Mouse (Mus musculus): ENCODE data around the gene Ift46. TPM values are rescaled to one million over a fixed set of nuclear protein-coding genes. Genes with fewer than 3 reads are reported as not detected.

Ift46 gene
- polyA plus RNA-seq, 1 experiment, result 74.9 TPM

DNA sequence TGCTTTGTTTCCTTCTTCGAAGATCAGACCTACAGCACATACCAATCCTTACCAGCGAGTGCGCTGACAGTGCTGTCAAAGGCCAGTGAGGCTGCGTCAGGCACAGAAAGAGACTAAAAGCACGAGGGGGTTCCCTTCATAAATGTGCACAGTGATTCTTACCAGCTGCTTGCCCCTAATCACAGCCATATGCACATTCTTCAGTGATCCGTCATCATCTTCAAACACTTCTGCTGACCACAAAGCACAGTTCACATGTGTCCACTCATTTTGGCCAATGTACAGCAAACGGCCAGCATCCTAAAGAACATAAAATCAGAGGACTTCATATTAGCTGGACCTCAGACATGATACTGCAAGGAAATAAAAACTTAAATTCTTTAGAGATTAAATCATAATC is 59.0 kb downstream of the Ift46 start:
- H3K79me2 ChIP-seq (ENCODE audit: control insufficient read depth, insufficient read depth), result no peaks in the 10 kb centered on the region

DNA sequence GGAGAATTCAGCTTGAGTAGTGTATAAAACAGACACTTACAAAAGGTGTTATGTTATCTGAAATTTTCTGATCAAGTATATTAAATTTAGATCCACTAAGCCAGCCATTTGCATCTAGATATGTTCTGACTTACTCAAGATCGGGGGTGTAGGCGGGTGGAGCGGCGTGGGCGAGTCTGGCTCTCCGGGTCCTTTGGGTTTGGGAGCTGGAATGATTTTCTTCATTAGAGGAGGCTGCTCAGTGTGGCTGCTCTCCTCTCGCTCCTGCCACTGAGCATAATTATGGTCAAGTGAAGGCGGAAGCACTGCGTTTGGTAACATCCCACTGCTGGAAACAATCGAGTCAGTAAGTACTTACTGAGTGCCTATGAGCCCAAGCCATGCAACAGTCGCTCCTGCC is 61.2 kb downstream of the Ift46 start:
- no peaks in the 10 kb centered on the region for H3K27me3 ChIP-seq (ENCODE audit: control insufficient read depth, insufficient read depth, insufficient read length)
- no peak overlapping the region for H3K4me2 ChIP-seq (ENCODE audit: low read depth)
- no peaks in the 10 kb centered on the region for H3K79me2 ChIP-seq (ENCODE audit: control insufficient read depth, insufficient read depth)
- no peak overlapping the region for H3K4me3 ChIP-seq
- H3K36me3 ChIP-seq (ENCODE audit: control insufficient read depth, insufficient read depth), result peaks cover 74% of the 10 kb centered on the region
- H3ac ChIP-seq (ENCODE audit: control insufficient read depth, insufficient read length), result no peak overlapping the region
- TF ChIP-seq MAX (IDR thresholded peaks at IDR 0.05; ENCODE audit: low read depth) (no peak), USF1 (IDR thresholded peaks at IDR 0.05; ENCODE audit: low read depth) (no peak), CEBPB (IDR thresholded peaks at IDR 0.05; ENCODE audit: insufficient read depth, poor library complexity, severe bottlenecking) (no peak), MYOD1 (IDR thresholded peaks at IDR 0.05; ENCODE audit: control insufficient read depth in 1 of 3, insufficient read length in 2 of 3, low read depth in 2 of 3) (no peak), REST (IDR thresholded peaks at IDR 0.05; ENCODE audit: insufficient read depth, insufficient read length) (no peak), POLR2AphosphoS2 (IDR thresholded peaks at IDR 0.05; ENCODE audit: insufficient read length, low read depth) (no peak), SRF (IDR thresholded peaks at IDR 0.05; ENCODE audit: control insufficient read depth, insufficient read length, low read depth) (no peak), E2F4 (IDR thresholded peaks at IDR 0.05; ENCODE audit: insufficient read depth) (no peak), MYOG (IDR thresholded peaks at IDR 0.05; ENCODE audit: control insufficient read depth in 1 of 3, insufficient read depth in 1 of 3, insufficient read length in 2 of 3, low read depth in 2 of 3) (no peak), TCF12 (IDR thresholded peaks at IDR 0.05; ENCODE audit: insufficient read depth, poor library complexity, severe bottlenecking) (no peak), TCF3 (IDR thresholded peaks at IDR 0.05; ENCODE audit: insufficient read length, low read depth) (no peak), POLR2A (IDR thresholded peaks at IDR 0.05; ENCODE audit: insufficient read length, low read depth) (no peak)

More for the DNA sequence above, 59.0 kb downstream of the Ift46 start:
- no peak overlapping the region for H3K4me2 ChIP-seq (ENCODE audit: low read depth)
- H3ac ChIP-seq (ENCODE audit: control insufficient read depth, insufficient read length), result no peak overlapping the region
- H3K36me3 ChIP-seq (ENCODE audit: control insufficient read depth, insufficient read depth), result peaks cover 73% of the 10 kb centered on the region
- no peaks in the 10 kb centered on the region for H3K27me3 ChIP-seq (ENCODE audit: control insufficient read depth, insufficient read depth, insufficient read length)
- TF ChIP-seq MYOD1 (IDR thresholded peaks at IDR 0.05; ENCODE audit: control insufficient read depth in 1 of 3, insufficient read length in 2 of 3, low read depth in 2 of 3) (peak in 1 of 3 experiments; percentile 22), POLR2AphosphoS2 (IDR thresholded peaks at IDR 0.05; ENCODE audit: insufficient read length, low read depth) (no peak)
- no peak overlapping the region for H3K4me3 ChIP-seq

DNA sequence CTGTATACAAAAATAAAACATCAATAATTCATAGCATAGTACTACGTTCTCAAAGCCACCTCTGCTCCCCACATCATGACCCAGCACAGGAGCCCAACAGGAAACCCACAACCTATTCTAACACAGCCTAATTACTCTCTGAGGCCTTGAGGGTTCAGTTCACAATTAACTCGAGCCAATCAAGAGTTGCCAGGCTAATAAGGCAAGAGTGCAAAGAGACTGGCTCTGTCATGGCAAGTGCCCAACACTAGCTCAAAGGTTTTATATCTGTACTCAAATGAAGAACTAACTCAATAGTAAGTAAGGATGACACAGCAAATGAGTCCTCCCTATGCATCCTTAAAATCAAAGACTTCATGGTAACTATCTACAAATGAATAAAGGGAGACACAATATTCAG is 62.8 kb downstream of the Ift46 start:
- H3K27me3 ChIP-seq (ENCODE audit: control insufficient read depth, insufficient read depth, insufficient read length), result no peaks in the 10 kb centered on the region
- no peak overlapping the region for H3ac ChIP-seq (ENCODE audit: control insufficient read depth, insufficient read length)
- H3K36me3 ChIP-seq (ENCODE audit: control insufficient read depth, insufficient read depth), result peaks cover 65% of the 10 kb centered on the region
- H3K79me2 ChIP-seq (ENCODE audit: control insufficient read depth, insufficient read depth), result no peaks in the 10 kb centered on the region
- TF ChIP-seq CEBPB (IDR thresholded peaks at IDR 0.05; ENCODE audit: insufficient read depth, poor library complexity, severe bottlenecking), result no peak
- no peak for TF ChIP-seq USF1 (IDR thresholded peaks at IDR 0.05; ENCODE audit: low read depth)
- no peak for TF ChIP-seq SRF (IDR thresholded peaks at IDR 0.05; ENCODE audit: control insufficient read depth, insufficient read length, low read depth)
- no peak for TF ChIP-seq MYOD1 (IDR thresholded peaks at IDR 0.05; ENCODE audit: control insufficient read depth in 1 of 3, insufficient read length in 2 of 3, low read depth in 2 of 3)
- no peak for TF ChIP-seq POLR2AphosphoS2 (IDR thresholded peaks at IDR 0.05; ENCODE audit: insufficient read length, low read depth)
- no peak for TF ChIP-seq TCF12 (IDR thresholded peaks at IDR 0.05; ENCODE audit: insufficient read depth, poor library complexity, severe bottlenecking)
- TF ChIP-seq TCF3 (IDR thresholded peaks at IDR 0.05; ENCODE audit: insufficient read length, low read depth), result no peak
- TF ChIP-seq E2F4 (IDR thresholded peaks at IDR 0.05; ENCODE audit: insufficient read depth), result no peak
- TF ChIP-seq REST (IDR thresholded peaks at IDR 0.05; ENCODE audit: insufficient read depth, insufficient read length), result no peak
- TF ChIP-seq MYOG (IDR thresholded peaks at IDR 0.05; ENCODE audit: control insufficient read depth in 1 of 3, insufficient read depth in 1 of 3, insufficient read length in 2 of 3, low read depth in 2 of 3), result no peak
- TF ChIP-seq POLR2A (IDR thresholded peaks at IDR 0.05; ENCODE audit: insufficient read length, low read depth), result no peak
- TF ChIP-seq MAX (IDR thresholded peaks at IDR 0.05; ENCODE audit: low read depth), result no peak
- no peak overlapping the region for H3K4me2 ChIP-seq (ENCODE audit: low read depth)
- H3K4me3 ChIP-seq, result no peak overlapping the region

DNA sequence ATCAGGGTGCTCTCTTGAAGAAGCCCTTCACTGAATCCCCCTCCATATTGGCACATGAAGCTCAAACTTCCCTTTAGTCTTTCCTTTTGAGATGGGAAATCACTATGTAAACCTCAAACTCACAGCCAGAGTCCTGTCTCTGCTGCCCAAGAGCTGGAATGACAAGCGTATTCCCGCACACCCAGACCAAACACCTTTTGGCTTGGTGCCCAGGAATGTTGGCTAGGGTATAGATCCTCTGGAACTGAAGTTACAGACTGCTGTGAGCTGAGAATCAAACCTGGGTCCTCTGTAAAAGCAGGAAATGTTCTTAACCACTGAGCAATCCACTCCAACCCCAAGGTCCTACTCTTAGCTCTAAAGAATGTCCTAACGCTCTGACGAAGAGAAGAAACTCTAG is 64.6 kb downstream of the Ift46 start:
- H3ac ChIP-seq (ENCODE audit: control insufficient read depth, insufficient read length), result no peak overlapping the region
- no peak overlapping the region for H3K4me2 ChIP-seq (ENCODE audit: low read depth)
- TF ChIP-seq MAX (IDR thresholded peaks at IDR 0.05; ENCODE audit: low read depth) (no peak), TCF12 (IDR thresholded peaks at IDR 0.05; ENCODE audit: insufficient read depth, poor library complexity, severe bottlenecking) (no peak), POLR2AphosphoS2 (IDR thresholded peaks at IDR 0.05; ENCODE audit: insufficient read length, low read depth) (no peak), CEBPB (IDR thresholded peaks at IDR 0.05; ENCODE audit: insufficient read depth, poor library complexity, severe bottlenecking) (no peak), MYOD1 (IDR thresholded peaks at IDR 0.05; ENCODE audit: control insufficient read depth in 1 of 3, insufficient read length in 2 of 3, low read depth in 2 of 3) (no peak)

DNA sequence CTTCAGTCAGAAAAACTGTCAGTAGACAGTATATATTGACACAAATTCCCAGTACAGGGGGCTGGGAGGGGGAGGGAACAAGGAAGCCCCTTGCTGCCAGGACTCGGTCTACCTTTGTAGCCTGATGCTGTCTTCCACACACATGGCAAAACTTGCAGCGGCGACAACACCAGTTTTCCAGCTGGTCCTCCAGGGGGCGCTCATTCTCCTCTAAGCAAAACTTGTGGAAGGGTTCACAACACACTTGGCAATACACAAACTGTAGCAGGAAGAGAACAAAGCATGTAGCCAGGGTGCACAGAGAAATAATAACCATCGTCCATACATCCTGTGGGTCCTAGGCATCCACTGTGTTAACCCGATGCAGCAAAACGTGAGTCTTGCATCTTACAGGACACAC is 68.7 kb downstream of the Ift46 start:
- Histone ChIP-seq H3K4me2 (ENCODE audit: low read depth) (no peak overlapping the region), H3K79me2 (ENCODE audit: control insufficient read depth, insufficient read depth) (no peaks in the 10 kb centered on the region), H3K4me3 (no peak overlapping the region), H3K36me3 (ENCODE audit: control insufficient read depth, insufficient read depth) (peaks cover 54% of the 10 kb centered on the region), H3K27me3 (ENCODE audit: control insufficient read depth, insufficient read depth, insufficient read length) (no peaks in the 10 kb centered on the region), H3ac (ENCODE audit: control insufficient read depth, insufficient read length) (no peak overlapping the region)
- TF ChIP-seq USF1 (IDR thresholded peaks at IDR 0.05; ENCODE audit: low read depth) (no peak), CEBPB (IDR thresholded peaks at IDR 0.05; ENCODE audit: insufficient read depth, poor library complexity, severe bottlenecking) (no peak), TCF12 (IDR thresholded peaks at IDR 0.05; ENCODE audit: insufficient read depth, poor library complexity, severe bottlenecking) (no peak), POLR2A (IDR thresholded peaks at IDR 0.05; ENCODE audit: insufficient read length, low read depth) (no peak), MYOD1 (IDR thresholded peaks at IDR 0.05; ENCODE audit: control insufficient read depth in 1 of 3, insufficient read length in 2 of 3, low read depth in 2 of 3) (no peak), MAX (IDR thresholded peaks at IDR 0.05; ENCODE audit: low read depth) (no peak), E2F4 (IDR thresholded peaks at IDR 0.05; ENCODE audit: insufficient read depth) (no peak), MYOG (IDR thresholded peaks at IDR 0.05; ENCODE audit: control insufficient read depth in 1 of 3, insufficient read depth in 1 of 3, insufficient read length in 2 of 3, low read depth in 2 of 3) (no peak), REST (IDR thresholded peaks at IDR 0.05; ENCODE audit: insufficient read depth, insufficient read length) (no peak), SRF (IDR thresholded peaks at IDR 0.05; ENCODE audit: control insufficient read depth, insufficient read length, low read depth) (no peak), TCF3 (IDR thresholded peaks at IDR 0.05; ENCODE audit: insufficient read length, low read depth) (no peak), POLR2AphosphoS2 (IDR thresholded peaks at IDR 0.05; ENCODE audit: insufficient read length, low read depth) (no peak)

More for the DNA sequence above, 64.6 kb downstream of the Ift46 start:
- Histone ChIP-seq H3K27me3 (ENCODE audit: control insufficient read depth, insufficient read depth, insufficient read length) (no peaks in the 10 kb centered on the region), H3K36me3 (ENCODE audit: control insufficient read depth, insufficient read depth) (peaks cover 61% of the 10 kb centered on the region), H3K79me2 (ENCODE audit: control insufficient read depth, insufficient read depth) (no peaks in the 10 kb centered on the region), H3K4me3 (no peak overlapping the region)
